Mouse (Mus musculus) adrenal gland, adult (tissue): Measurements from ENCODE around the gene Lsm5.
A peak's percentile ranks its signal among the peaks of the same experiment; 100 is the strongest.

Source experiments
- DNase-seq, 2 experiments: peaks; one replicate each; pipeline ENCODE4 v3.0.0; 2022 to 2023; ENCODE audit warnings: low spot score in 1 of 2; ENCODE audit not compliant: inconsistent age in 2 of 2

The Lsm5 gene

DNA sequence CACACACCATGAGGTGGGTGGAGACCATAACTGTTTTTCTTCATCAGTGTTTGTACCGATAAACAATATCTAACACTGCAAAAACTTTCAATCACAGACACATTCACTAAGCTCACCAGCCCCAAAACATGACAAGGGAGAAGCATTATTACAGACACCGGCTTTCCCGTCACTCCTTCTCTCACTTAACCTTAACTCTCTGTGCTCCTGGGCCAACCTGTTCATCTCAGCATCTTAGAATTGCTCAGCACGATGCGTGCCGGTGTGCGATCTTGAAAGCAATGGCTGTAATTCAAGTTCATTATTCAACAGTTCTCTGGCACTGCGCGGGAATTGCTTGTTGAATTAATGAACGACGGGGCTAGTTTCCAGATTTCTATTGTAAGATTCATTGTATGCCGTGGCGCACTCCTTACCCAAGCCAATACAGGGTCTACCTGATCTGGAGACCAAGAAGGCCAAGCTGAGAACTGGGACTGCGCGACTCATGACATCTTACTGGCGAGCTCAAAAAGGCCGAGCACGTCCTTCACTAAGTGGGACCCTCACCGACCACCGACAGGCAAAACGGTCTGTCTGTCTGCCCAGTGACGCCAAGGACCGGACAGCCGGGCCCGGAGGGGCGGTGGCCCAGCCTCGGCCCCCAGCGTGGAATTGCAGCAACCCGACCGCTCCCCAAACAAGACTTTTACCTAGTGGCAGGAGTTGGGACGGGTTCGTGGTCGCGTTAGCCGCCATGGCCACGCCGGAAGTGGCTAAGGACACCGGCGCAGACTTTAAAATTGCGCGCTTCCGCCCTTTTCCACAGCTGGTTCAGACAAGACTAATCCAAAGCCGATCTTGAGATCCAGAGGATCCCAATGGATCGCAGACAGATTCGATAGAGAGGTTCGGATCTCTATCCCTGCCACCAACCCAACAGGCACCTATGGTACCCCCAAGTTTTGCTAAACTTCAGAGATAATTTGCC lies at the start of gene Lsm5:
Gene Lsm5 (minus strand): TSS at position 780 of the 970 bp plus-strand sequence.
- DNase-seq = peak; percentile 88 to 96

DNA sequence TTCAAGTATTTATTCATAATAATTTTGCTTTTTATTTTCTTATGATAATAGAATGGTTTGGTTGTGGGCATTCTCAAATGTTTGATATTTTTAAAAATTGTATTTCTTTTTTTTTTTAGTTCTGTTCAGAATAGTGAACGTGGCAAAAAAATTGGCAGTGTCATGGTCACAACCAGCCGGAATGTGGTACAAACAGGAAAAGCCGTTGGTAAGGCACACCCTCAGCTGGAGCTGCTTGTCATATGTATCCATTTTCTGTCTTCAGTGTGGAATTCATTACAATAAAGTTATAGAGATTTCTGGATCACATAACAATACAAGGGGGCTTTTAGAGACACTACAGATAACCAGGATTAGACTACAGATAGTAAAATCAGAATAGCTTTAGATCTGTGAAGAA lies 49.2 kb upstream of the Lsm5 start:
- no peak for DNase-seq

DNA sequence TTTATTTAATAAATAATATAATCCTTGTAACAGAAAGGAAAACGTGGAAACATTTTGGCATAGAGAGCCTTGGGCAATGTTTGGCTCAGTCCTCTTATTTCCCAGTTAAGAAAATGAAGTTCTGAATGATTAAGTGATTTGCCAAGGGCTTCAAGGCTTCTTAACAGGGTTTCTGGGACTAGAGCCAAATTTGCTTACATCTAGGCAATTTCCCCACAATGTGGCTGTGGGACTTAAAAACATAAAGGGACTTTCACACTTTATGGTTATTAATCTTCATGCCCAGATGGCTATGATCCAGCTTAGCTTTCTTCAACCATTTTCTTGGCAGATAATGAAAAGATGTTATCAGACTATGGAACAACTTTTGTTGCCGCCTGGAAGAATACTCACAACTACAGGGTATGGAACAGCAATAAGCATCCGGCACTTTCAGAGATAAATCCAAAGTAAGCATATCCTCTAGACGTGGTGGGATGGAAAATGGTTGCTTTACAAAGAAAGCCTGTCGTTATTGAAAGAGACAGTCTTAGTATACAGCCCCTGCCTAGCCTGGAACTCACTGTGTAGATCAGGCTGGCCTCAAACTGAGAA lies 41.5 kb upstream of the Lsm5 start:
- DNase-seq = peak in 1 of 2 experiments; percentile 64

DNA sequence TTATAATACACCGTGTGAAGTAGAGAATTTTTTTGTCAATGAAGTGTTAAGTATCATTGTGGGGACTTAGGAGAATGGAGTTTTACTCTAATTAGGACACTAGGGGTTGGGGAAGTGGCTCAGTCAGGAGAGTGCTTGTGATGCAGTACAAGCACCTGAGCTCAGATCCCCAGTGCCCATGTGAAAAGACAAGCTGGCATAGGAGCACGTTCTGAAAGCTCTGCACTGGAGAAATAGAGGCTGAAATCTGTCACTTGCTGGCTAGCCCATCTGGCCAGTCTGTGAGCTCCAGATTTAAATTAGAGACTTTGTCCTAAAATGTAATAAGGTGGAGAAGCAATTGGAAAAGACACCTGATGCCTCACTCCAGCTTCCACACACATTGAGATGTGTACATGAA lies 28.0 kb upstream of the Lsm5 start:
- DNase-seq = no peak

DNA sequence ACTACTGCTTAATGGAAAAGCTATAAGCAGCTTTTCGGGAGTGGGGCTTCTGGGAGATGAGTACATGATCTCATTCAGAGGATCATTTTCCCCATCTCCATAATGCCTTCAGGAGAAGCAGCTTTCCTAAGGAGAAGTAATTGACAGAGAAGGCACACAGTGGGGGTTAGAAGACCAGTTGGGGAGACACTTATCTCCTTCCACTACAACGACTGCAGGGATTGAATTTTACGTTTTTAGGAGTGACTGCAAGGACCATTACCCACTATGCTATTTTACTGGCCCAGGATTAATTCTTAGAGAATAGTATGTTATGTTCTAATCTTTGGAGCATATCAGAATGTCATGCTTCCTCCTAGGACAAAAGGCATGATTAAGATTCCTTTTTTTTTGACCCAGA lies 16.4 kb upstream of the Lsm5 start:
- DNase-seq = no peak

DNA sequence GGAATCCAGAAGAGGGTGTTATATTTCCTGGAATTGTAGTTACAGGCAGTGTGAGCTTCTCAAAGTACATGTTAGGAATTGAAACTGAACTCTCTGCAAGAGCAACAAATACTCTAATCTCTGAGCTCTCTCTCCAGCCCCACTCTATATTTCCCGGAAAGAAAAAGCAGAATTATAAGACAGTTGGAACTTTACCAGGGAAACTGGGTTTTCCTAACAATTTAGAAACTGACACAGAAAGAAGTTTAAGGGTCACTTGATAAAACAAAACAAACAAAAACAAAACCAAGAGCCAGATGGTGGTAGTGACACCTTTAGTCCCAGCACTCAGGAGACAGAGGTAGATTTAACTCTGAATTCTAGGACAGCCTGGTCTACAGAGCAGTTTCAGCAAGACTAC lies 14.6 kb upstream of the Lsm5 start:
- DNase-seq = no peak

DNA sequence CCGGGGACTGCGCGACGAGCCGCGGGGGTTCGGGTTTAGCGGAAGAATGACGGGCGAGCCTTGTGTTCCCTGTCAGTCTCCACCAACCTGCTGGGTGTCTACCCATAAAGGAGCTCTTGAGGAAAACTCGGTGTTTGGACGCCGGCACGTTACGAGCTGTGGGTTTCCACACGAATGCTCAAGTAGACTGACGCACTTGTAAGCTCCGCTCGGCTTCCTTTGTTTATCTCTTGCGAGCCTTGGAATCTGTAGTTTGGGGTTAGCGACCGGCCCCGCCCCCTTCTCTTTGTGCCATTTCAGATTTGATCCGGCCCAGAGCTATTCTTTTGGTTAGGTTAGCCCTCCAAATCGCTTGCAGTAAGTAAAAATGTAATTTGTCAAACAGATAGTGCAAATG lies 10.8 kb upstream of the Lsm5 start:
- no peak for DNase-seq

DNA sequence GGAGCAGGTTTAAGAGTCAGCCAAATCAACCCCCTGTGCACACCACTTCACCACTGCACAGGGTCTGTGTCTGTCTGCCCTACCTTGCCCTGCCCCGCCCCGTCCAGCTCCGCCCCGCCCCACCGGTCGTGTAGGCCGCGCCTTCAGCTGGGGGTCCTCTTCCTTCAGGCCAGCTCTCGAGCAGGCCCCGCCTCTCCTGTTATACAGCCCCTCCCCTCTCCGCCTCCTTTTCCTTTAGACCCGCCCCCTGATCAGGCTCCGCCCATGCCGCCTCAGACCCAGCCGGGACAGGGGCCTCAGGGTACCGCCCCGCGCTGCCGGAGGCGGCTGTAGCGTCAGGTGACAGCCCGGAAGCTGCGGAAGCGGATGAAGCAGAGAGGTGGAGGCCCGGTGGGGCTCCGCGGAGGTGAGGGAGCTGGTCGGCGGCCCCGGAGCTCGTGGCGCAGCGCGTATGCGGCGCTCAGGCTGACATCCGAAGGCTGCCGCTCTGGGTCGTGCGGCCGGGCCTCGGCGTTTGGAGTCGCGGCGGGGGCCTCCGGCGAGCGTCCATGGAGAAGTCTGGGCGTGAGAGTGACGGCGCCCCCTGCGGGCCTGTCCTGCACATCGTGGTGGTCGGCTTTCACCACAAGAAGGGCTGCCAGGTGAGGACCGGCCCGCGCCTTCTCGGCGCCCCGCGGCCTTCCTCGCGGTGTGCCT lies 10.2 kb upstream of the Lsm5 start, which contains the start of gene Avl9:
Gene Avl9 (plus strand): TSS at position 326 of the 696 bp plus-strand sequence.
- peak; percentile 99 to 100 for DNase-seq

DNA sequence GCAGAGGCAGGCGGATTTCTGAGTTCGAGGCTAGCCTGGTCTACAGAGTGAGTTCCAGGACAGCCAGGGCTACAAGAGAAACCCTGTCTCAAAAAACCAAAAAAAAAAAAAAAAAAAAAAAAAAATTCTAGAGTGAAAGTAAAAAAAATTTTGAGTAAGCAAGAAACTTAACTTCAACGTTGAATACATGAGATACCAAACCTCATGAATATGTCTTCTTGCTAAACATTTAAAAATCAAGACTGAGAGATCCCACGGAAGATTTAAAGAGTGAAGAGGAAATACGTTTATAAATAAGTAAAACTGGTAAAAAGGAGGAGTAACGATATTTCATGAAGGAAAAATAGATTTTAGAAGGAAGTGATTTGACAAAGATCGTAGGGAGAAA lies 9.7 kb upstream of the Lsm5 start:
- no peak for DNase-seq

DNA sequence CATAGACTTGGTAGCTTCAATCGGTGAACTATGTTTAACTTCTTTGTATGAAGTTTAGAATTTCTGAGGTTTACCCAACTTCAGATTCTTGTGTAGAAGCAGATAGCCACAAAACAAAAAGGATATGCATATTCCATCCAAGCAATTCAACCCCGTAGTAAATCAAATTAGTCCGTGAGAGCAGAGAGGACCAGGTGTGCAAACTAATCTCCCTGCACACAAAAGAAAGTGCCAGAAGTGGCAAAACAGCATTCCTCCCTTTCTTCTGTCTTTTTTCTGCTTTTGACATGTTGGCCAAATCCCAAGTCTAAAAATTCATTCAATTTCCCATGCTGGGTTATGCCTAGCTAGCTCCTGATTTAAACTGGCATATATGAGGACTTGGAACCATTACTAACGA lies 12.1 kb downstream of the Lsm5 start:
- DNase-seq = no peak

DNA sequence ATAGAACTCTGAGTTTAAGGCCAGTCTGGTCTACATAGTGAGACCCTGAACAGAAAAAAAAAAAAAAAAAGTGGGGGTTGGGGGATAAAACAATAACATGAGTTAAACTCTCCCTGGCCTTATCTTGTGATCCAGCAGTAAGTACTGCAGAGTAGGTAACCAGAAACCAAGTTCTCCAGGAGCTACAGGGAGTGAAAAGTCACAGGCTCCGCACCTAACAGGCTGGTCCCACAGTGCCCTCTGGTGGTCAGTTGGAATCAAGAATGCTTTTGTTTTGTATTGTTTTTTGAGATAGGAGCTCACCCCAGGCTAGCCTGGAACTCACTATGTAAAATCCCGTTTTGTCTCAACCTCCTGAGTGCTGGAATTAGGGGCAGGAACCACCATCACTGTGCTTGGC lies 13.3 kb downstream of the Lsm5 start:
- peak; percentile 24 to 81 for DNase-seq

DNA sequence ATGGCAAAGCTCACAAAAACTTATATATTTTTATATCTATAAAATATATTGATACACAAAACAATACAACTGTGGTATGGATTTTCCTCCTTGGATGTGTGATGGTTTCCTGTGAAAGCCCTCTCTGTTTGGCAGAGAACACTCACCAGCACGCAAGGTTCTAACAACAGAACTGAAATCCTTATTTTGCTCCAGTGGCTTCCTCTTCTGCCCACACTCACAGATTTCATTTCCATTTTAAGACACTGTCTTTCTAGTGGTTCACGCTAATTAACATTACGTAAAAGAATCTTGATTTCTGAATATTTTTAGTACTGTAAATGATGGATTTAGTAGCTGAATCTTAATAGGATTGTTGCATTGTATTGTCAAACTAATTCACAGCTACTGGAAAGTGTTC lies 16.3 kb downstream of the Lsm5 start:
- no peak for DNase-seq

DNA sequence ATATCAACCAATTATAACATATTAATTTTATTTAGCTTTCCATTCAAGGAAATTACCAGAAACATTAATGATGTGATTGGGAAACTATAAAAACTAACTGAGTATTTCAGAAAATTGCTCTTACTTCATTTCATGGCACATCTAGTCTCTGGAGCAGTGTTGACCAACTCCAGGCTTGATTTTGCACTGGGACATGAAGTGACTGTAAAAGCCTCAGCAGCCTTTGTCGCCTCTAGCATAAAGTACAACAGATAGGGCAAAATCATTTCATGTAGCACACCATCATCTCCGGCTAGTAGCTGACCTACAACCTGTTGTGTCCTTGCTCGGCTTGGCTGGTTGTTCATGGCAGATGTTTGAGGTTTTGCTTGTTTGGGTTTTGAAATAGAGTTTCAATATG lies 40.1 kb downstream of the Lsm5 start:
- DNase-seq = no peak

DNA sequence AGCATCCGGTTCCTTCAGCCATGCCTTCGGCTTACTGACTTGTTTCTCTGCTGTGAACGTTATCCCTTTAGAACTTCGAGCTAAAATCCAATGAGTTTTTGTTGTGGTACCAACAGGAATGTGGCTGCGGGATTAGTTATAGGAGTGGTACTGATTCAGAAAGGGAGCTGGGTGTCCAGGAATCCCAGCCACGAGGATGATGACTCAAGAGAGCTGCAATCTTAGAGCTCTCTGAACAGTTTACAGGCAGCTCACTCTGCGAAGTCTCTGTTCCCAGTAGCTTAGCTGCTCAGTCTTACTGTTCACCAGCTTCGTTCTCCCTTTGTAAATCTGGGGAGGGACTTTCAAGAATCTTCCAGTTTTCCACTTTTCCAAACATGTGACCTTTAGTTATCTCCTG lies 49.1 kb downstream of the Lsm5 start:
- DNase-seq = no peak

DNA sequence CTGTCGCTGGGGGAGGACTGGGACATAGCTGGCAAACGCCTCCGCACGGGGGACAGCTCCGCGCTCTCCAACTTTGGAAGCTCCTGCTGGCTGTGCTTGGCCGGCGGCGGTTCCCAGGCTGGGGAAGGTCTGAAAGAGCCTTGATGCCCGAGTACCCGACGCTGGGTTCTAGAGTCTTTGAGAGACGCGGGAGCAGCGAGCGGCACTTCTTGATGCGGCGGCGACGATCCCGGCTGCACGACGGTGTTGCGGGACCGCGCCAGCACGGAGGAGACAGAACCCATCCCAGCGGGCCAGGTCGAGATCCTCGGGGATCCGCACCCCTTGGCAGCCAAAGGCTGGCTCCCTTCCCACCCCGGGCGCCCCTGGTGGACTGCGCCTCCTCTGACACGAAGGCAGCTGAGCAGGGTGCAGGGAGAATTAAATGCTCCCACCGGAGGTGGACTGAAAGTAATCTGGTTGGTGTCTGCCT lies 52.4 kb downstream of the Lsm5 start:
- DNase-seq = peak in 1 of 2 experiments; percentile 21
